Mouse (Mus musculus) olfactory bulb, adult 2 months (tissue): Measurements from ENCODE around the gene Lpcat4.

Experiments
- CTCF ChIP-seq: fragments of 200-500 bp; IDR thresholded peaks from 2 replicates; pipeline ENCODE4 v1.5.1; 2012; ENCODE audit warnings: low read depth, mild to moderate bottlenecking, low read length, moderate library complexity; ENCODE audit not compliant: insufficient read depth
- POLR2A ChIP-seq: fragments of 200-500 bp; IDR thresholded peaks from 2 replicates; pipeline ENCODE4 v1.6.1; 2012; ENCODE audit warnings: mild to moderate bottlenecking, low read depth, low read length, moderate library complexity; ENCODE audit not compliant: insufficient read depth

- TF ChIP-seq POLR2A (no peak), CTCF (no peak)
These were observed 23.6 kb downstream of the Lpcat4 start for GRCm38 (mm10) chr2:112262779-112263295.
